Mouse (Mus musculus) midbrain, embryonic 14.5 days (tissue): Measurements from ENCODE around the gene Dst. TPM values are rescaled to one million over a fixed set of nuclear protein-coding genes. Genes with fewer than 3 reads are reported as not detected.

ENCODE experiments used
- ATAC-seq: fragments of 200-750 bp; cut with Nextera tagmentation; 2 replicates; pipeline ENCODE4 v1.8.0; 2017; ENCODE audit warnings: moderate number of reproducible peaks, moderate library complexity; ENCODE audit not compliant: low FRiP score, low TSS enrichment
- DNase-seq: peaks from one replicate; pipeline ENCODE4 v3.0.0-alpha.2; 2015
- H3K27ac ChIP-seq: fragments of 300-500 bp; sonication (generic); replicated peaks from 2 replicates; pipeline ENCODE4 v1.5.1; 2014; ENCODE audit warnings: mild to moderate bottlenecking, low read depth, low read length, moderate library complexity
- H3K27me3 ChIP-seq: fragments of 300-500 bp; sonication (generic); 2 replicates; pipeline ENCODE4 v1.6.1; 2014; ENCODE audit warnings: low read length, control low read depth, mixed read lengths; ENCODE audit not compliant: control insufficient read depth, insufficient read depth
- H3K36me3 ChIP-seq: fragments of 300-500 bp; sonication (generic); 2 replicates; pipeline ENCODE4 v1.6.1; 2014; ENCODE audit warnings: low read length, control low read depth; ENCODE audit not compliant: control insufficient read depth, insufficient read depth
- H3K4me1 ChIP-seq: fragments of 300-500 bp; sonication (generic); 2 replicates; pipeline ENCODE4 v1.6.1; 2014; ENCODE audit warnings: mild to moderate bottlenecking, antibody characterized with exemption, low read length, control low read depth; ENCODE audit not compliant: control insufficient read depth, insufficient read depth
- H3K4me2 ChIP-seq: fragments of 300-500 bp; sonication (generic); 2 replicates; pipeline ENCODE4 v1.6.1; 2014; ENCODE audit warnings: mild to moderate bottlenecking, low read length, moderate library complexity
- H3K4me3 ChIP-seq: fragments of 300-500 bp; sonication (generic); replicated peaks from 2 replicates; pipeline ENCODE4 v1.5.1; 2014; ENCODE audit warnings: low read depth, low read length
- H3K9ac ChIP-seq: fragments of 300-500 bp; sonication (generic); replicated peaks from 2 replicates; pipeline ENCODE4 v1.6.1; 2014; ENCODE audit warnings: mild to moderate bottlenecking, low read length, moderate library complexity
- H3K9me3 ChIP-seq: fragments of 300-500 bp; sonication (generic); 2 replicates; pipeline ENCODE4 v1.6.1; 2016; ENCODE audit warnings: low read length, control low read depth, mixed read lengths; ENCODE audit not compliant: control insufficient read depth
- WGBS: fragments of 180-500 bp; shearing (Covaris S2); extraction: QIAGEN DNeasy Blood & Tissue Kit; methylation state at CpG from one replicate; pipeline ENCODE4 v1.1.7; 2014; 5-methylcytosine and 5-hydroxymethylcytosine counted together
- polyA plus RNA-seq: library from polyadenylated mRNA; unstranded; fragments of >200 nt; fragmentation: Nextera tagmentation; extraction: Ambion mirVana; gene quantifications from 2 replicates; pipeline ENCODE4 v1.2.1, GENCODE M21; 2014

Dst gene
- polyA plus RNA-seq, 1 experiment from 2014 or later = 59.8 TPM

- DNase-seq (no peak), ATAC-seq (no peak)
- H3K9ac ChIP-seq = no peak overlapping the region
- H3K27ac ChIP-seq = no peak overlapping the region
- H3K36me3 ChIP-seq = peaks cover 84% of the 10 kb centered on the region
- no peaks in the 10 kb centered on the region for H3K27me3 ChIP-seq
- no peaks in the 10 kb centered on the region for H3K4me1 ChIP-seq
- H3K4me3 ChIP-seq = no peak overlapping the region
- 95% methylated on average over 7 of the region's 7 CpGs for WGBS
- no peaks in the 10 kb centered on the region for H3K9me3 ChIP-seq
- no peak overlapping the region for H3K4me2 ChIP-seq
These were observed 345.9 kb downstream of the Dst start for GRCm38 (mm10) chr1:34253876-34254275.

- WGBS = 93% methylated on average over 8 of the region's 8 CpGs
- no peak overlapping the region for H3K9ac ChIP-seq
- DNase-seq (no peak), ATAC-seq (no peak)
- H3K4me1 ChIP-seq = no peaks in the 10 kb centered on the region
- H3K36me3 ChIP-seq = peaks cover 89% of the 10 kb centered on the region
- no peak overlapping the region for H3K4me2 ChIP-seq
- no peaks in the 10 kb centered on the region for H3K27me3 ChIP-seq
- no peaks in the 10 kb centered on the region for H3K9me3 ChIP-seq
- no peak overlapping the region for H3K27ac ChIP-seq
- H3K4me3 ChIP-seq = no peak overlapping the region
These were observed 351.9 kb downstream of the Dst start for GRCm38 (mm10) chr1:34259898-34260297.

- H3K4me3 ChIP-seq = no peak overlapping the region
These were observed 353.0 kb downstream of the Dst start for GRCm38 (mm10) chr1:34261011-34261410.

GRCm38 (mm10) chr1:34268520-34268919, 360.5 kb downstream of the Dst start:
- ATAC-seq (no peak), DNase-seq (no peak)
- Histone ChIP-seq H3K9ac (no peak overlapping the region), H3K4me2 (no peak overlapping the region), H3K27ac (no peak overlapping the region), H3K9me3 (no peaks in the 10 kb centered on the region), H3K4me1 (no peaks in the 10 kb centered on the region), H3K36me3 (peaks cover 91% of the 10 kb centered on the region), H3K27me3 (no peaks in the 10 kb centered on the region), H3K4me3 (no peak overlapping the region)
- WGBS = 88% methylated on average over 13 of the region's 13 CpGs

More at GRCm38 (mm10) chr1:34261011-34261410, 353.0 kb downstream of the Dst start:
- Histone ChIP-seq H3K9me3 (no peaks in the 10 kb centered on the region), H3K27me3 (no peaks in the 10 kb centered on the region), H3K9ac (no peak overlapping the region), H3K4me1 (no peaks in the 10 kb centered on the region), H3K36me3 (peaks cover 88% of the 10 kb centered on the region), H3K4me2 (no peak overlapping the region), H3K27ac (no peak overlapping the region)
- no peak for ATAC-seq
- no peak for DNase-seq
- WGBS = 89% methylated on average over 12 of the region's 12 CpGs

GRCm38 (mm10) chr1:34269578-34269977, 361.6 kb downstream of the Dst start:
- Histone ChIP-seq H3K4me2 (no peak overlapping the region), H3K27me3 (no peaks in the 10 kb centered on the region), H3K9me3 (no peaks in the 10 kb centered on the region), H3K4me3 (no peak overlapping the region), H3K4me1 (no peaks in the 10 kb centered on the region), H3K27ac (no peak overlapping the region), H3K9ac (no peak overlapping the region), H3K36me3 (peaks cover 91% of the 10 kb centered on the region)
- DNase-seq (no peak), ATAC-seq (no peak)
- 91% methylated on average over 11 of the region's 11 CpGs for WGBS

GRCm38 (mm10) chr1:34273922-34274321, 365.9 kb downstream of the Dst start:
- WGBS = 95% methylated on average over 12 of the region's 12 CpGs
- DNase-seq (no peak), ATAC-seq (no peak)
- H3K9ac ChIP-seq = no peak overlapping the region
- no peak overlapping the region for H3K27ac ChIP-seq
- no peak overlapping the region for H3K4me2 ChIP-seq
- no peaks in the 10 kb centered on the region for H3K9me3 ChIP-seq
- no peaks in the 10 kb centered on the region for H3K4me1 ChIP-seq
- no peaks in the 10 kb centered on the region for H3K27me3 ChIP-seq
- peaks cover 91% of the 10 kb centered on the region for H3K36me3 ChIP-seq
- H3K4me3 ChIP-seq = no peak overlapping the region

DNA sequence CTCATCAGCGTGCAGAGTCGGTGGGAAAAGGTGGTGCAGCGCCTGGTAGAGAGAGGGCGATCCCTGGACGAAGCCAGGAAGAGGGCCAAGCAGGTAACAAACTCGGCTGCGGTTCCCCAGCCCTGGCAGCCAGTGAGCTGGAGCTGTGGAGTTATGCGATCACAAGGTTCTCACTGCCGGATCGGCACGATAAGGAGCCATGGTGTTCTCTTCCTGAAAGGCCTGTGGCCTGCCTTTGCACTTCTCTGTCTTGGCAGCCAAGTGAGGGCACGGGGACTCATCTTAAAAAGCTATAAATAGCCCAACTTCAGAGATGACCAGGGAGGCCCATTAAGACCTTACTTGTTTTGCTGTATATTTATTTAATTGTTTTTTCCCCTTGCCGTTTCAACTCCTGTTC, 367.8 kb downstream of the Dst start:
- H3K27me3 ChIP-seq = no peaks in the 10 kb centered on the region
- 96% methylated on average over 13 of the region's 13 CpGs for WGBS
- ATAC-seq (no peak), DNase-seq (no peak)
- H3K27ac ChIP-seq = no peak overlapping the region
- H3K4me1 ChIP-seq = no peaks in the 10 kb centered on the region
- H3K36me3 ChIP-seq = peaks cover 85% of the 10 kb centered on the region
- no peak overlapping the region for H3K4me3 ChIP-seq
- no peak overlapping the region for H3K4me2 ChIP-seq
- no peaks in the 10 kb centered on the region for H3K9me3 ChIP-seq
- no peak overlapping the region for H3K9ac ChIP-seq

DNA sequence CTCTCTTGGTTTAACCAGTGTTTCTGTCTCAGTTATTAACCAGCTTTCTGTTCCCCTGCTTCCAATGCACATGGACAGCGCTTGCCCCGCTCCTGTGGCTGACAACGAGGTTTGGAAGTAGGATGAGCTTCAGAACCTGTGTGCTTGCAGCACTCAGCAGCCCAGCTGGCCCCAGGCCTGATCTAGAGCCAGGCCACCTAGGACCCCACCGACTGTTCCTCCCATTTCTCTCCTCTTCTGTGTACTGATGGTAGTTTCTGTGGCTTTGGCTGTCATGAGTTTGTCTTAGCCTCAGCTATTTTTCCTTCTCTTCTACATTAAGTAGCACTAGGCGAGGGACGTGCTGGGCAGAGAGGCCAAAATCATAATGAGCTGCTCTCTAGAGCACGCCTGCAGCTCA, 368.7 kb downstream of the Dst start:
- Histone ChIP-seq H3K9me3 (no peaks in the 10 kb centered on the region), H3K4me3 (no peak overlapping the region), H3K36me3 (peaks cover 82% of the 10 kb centered on the region), H3K4me1 (no peaks in the 10 kb centered on the region), H3K27ac (no peak overlapping the region), H3K9ac (no peak overlapping the region), H3K4me2 (no peak overlapping the region), H3K27me3 (no peaks in the 10 kb centered on the region)
- DNase-seq = no peak
- ATAC-seq = no peak
- WGBS = 91% methylated on average over 7 of the region's 7 CpGs

DNA sequence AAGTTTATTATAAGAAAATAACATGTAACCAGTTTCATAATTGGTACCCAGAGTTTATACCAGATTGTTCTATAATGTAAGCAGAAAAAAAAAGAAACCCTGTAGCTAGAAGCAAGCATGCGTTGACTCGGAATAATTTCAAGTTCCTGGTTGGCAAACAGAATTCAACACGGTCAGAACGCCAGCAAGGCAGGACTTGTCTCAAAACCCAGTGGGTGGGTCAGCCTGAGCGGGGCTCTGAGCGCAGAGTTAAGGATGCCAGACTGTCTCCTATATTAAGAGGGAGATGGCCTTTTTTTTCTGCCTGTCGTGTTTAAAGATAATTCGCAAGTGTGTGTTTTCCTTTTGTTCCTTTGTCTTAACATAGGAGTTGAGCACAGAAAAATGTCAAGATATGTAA, 369.2 kb downstream of the Dst start:
- Histone ChIP-seq H3K9ac (no peak overlapping the region), H3K4me3 (no peak overlapping the region), H3K27me3 (no peaks in the 10 kb centered on the region), H3K4me1 (no peaks in the 10 kb centered on the region), H3K9me3 (no peaks in the 10 kb centered on the region), H3K27ac (no peak overlapping the region), H3K4me2 (no peak overlapping the region), H3K36me3 (peaks cover 82% of the 10 kb centered on the region)
- ATAC-seq (no peak), DNase-seq (no peak)
- 89% methylated on average over 8 of the region's 8 CpGs for WGBS
